Mouse (Mus musculus): Measurements from ENCODE around the gene Elob.
A peak's percentile ranks its signal among the peaks of the same experiment; 100 is the strongest.

The Elob gene

GRCm38 (mm10) chr17:23829064-23829619 lies at the start of gene Elob:
Gene Elob (minus strand): TSS chr17:23829136.
- peak; percentile 93 for DNase-seq

GRCm38 (mm10) chr17:23877166-23877565 lies 48.2 kb upstream of the Elob start:
- DNase-seq, result no peak

DNA sequence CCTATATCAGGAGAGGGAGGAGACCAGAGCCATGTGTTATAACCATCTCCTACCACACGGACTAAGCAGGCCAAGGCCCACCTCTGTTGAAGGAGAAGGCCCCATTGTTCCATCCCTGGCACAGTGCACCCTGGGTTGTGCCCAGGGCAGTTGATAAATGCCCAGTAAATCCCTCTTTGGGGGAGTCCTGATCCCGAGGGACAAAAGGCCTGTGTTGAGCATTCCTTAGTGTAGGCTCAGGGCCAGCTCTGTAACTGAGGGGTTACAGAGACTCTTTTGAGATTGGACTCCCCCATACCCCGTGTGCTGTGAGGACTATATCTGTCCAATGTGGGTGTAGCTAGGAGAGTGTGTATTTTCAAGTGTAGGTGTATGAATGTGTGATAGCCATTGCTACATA lies 47.8 kb upstream of the Elob start:
- DNase-seq, result no peak

DNA sequence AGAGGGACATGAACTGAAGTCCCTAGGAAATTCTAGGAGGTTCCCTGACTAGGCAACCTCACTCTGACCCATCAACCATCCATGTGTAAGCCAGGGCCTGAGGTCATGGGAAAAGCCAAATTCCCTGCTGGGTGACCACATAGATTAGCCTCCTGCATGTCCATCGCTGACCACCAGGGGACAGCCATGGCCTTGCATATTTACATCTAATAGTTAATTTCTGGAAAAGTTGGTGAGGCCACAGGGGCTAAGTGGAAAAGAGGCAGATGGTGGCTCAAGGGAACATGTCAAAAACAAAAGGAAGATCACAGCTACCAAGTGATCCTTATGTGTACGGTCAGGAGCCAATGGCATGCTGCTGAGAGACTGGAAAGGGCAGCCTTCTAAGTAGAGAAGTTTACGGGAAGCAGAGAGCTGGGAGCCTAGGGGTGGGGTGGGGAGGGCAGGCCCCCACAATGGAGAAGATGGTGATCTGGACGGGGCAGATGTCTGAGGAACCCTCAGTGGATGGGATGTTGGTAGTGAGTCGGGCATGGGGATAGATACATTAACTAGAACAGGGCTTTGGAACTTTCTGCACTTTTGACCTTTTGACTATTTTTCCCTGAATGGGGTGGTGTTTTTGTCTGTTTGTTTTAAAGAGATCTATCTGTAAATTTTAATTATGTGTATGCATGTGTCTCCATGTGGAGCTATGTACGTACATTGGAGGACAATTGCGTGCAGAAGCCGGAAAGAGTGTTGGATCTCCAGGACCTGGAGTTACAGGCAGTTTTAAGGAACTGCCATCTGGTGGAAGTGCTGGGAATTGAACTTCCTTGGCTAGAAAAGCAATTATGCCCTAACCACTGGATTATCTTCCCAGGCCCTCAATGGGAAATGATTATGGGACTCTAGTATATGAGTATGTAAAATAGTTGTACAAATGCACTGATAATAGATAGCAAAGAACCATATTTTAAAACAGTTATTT lies 45.2 kb upstream of the Elob start:
- peak; percentile 68 for DNase-seq

- no peak for DNase-seq
Observed at GRCm38 (mm10) chr17:23868513-23868912, 39.6 kb upstream of the Elob start.

DNA sequence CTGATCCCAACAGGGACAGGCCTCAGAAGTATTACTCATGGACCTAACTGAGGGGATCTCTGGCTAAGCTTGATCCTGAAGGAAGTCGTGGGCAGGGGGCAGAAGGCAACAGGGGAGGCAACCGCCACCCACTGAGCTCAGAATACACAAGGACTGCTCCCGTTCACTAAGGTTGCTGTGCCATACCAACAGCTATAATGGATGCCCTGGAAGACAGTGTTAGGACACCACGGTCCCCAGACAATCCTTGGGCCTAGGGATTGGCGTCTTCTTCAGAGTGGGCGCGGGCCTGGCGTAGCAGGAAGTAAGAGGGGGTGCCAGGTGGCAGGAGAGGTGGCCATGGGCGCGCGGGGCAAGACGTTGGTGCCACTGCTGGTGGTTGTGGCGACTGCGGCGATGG lies 38.8 kb upstream of the Elob start, which contains the start of gene Prss21:
Gene Prss21 (plus strand): TSS at position 301 of the 400 bp plus-strand sequence.
- no peak for DNase-seq

GRCm38 (mm10) chr17:23862926-23863325 lies 34.0 kb upstream of the Elob start:
- no peak for DNase-seq

GRCm38 (mm10) chr17:23857913-23858312 lies 29.0 kb upstream of the Elob start:
- no peak for DNase-seq

DNA sequence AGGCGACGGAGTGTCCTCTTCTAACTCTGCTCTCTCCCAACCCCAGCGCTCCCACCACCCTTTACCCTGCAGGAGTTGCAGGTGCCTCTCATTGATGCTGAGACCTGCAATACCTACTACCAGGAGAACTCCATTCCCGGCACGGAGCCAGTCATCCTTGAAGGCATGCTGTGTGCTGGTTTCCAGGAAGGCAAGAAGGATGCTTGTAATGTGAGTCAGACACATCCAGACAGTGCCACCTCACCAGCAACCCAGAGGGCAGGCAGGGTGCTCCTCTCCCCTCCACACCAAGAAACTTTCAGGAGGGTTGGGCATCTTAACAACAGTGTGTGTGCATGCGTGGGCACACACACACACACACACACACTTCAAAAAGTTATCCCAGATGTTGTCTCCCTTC lies 28.3 kb upstream of the Elob start:
- DNase-seq, result no peak

DNA sequence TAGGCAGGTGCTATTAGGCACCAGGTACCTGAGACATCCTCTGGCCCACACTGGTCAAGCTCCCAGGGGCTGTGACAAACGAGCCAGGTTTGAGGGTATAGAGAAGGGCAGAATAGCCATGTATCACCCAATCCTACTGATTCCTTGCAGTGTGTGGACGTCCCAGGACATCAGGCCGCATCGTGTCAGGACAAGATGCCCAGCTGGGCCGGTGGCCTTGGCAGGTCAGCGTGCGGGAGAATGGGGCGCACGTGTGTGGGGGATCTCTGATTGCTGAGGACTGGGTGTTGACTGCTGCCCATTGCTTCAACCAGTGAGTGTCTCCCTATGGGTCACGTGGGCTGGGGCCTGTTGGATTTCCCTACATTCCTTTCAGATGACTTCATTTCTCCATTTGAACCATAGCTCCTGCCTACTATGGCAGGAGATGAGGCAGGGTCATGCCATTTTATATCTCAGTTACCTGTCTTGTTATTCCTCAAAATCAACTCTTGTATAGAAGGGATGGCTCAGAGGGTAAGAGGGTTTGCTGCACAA lies 25.4 kb upstream of the Elob start:
- no peak for DNase-seq

GRCm38 (mm10) chr17:23853292-23853691 lies 24.4 kb upstream of the Elob start:
- peak; percentile 58 for DNase-seq

GRCm38 (mm10) chr17:23850853-23851749 lies 22.2 kb upstream of the Elob start:
- DNase-seq, result peak; percentile 62

DNA sequence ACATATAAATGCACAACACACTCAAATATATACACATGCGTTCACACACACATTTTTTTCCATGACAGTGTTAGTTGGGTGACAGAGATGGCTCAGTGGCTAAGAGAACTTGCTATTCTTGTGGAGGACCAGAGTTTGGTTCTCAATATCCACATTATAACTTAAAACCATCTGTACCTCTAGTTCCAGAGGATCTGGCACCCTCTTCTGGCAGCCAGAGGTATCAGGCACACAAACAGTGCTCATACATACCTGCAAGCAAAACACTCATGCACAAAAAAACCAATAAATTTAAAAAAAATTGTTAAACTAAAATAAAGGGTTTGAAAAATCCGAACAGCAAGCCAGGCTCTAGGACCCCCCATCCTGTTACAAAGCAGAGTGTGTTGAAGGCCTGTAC lies 21.1 kb upstream of the Elob start:
- DNase-seq, result no peak

- peak; percentile 42 for DNase-seq
Observed at GRCm38 (mm10) chr17:23843812-23844273, 14.9 kb upstream of the Elob start, which contains the start of the genes Prss32 and Prss41. Gene Prss32 (plus strand): TSS chr17:23843855. Gene Prss41 (minus strand): TSS chr17:23844172.

GRCm38 (mm10) chr17:23843141-23843811 lies 14.3 kb upstream of the Elob start:
- no peak for DNase-seq

GRCm38 (mm10) chr17:23841145-23841544 lies 12.2 kb upstream of the Elob start:
- DNase-seq, result peak; percentile 69

DNA sequence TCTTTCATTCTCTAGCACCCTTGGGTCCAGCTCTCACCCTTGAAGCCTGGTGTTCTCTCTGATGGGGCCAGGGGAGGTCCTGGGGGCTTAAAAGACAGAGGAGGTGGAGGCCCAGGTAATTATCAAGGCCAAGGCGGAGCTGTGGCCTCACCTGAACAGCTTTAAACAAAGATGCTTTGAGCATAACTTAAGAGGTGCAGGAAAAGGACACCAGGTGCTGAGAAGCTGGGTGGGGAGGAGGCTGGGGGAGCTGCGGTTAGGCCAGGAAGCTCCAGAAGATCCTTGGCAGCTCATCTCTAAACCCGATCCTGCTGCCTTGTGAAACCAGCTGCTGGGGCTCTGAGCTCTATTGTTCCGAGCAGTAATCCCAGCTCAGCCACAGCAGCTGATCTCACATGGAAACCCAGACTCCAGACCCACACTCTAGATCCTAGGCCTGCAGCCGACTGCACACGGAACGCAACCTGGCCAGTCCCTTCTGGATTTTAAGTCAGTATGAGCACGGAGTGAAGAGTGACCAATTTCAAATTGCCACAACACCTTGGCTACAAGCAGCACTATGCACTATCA lies 7.2 kb upstream of the Elob start, which contains the start of gene Prss33:
Gene Prss33 (minus strand): TSS at position 51 of the 570 bp plus-strand sequence.
- DNase-seq, result no peak

- DNase-seq, result no peak
Observed at GRCm38 (mm10) chr17:23831201-23831600, 2.3 kb upstream of the Elob start.

DNA sequence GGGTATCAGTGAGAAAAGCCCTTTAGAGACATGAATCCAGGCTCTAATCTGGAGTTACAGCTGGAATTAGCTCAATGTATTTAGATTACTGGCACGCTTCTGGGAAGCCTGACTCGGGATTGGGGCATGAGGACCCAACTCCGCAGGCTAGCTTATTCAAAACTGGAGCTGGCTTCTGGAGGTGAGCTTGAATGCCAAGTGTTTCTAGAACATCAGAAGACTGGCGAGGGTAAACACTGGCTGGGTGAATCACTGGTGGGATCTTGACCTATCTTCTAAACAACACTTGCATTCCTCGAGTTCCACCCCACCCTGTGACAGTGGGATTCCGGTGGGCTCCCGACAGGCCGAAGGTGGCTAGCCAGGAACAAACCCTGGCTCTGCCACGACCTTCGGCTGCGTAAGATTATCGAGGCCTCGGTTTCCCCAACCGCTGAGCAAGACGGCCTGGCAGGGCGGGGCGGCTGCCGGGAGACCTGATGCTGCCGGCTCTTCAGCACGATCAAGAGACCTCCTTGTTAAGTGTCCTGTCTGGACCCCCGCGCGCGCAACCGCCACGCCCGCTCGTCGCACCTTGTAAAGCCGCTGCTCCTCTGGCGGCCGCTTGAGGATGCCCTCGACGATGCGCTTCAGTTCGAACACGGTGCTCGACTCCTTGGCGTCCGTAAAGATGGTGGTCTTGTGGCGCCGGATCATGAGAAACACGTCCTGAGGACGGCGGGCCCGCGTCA lies 500 bp downstream of the Elob start:
- no peak for DNase-seq

DNA sequence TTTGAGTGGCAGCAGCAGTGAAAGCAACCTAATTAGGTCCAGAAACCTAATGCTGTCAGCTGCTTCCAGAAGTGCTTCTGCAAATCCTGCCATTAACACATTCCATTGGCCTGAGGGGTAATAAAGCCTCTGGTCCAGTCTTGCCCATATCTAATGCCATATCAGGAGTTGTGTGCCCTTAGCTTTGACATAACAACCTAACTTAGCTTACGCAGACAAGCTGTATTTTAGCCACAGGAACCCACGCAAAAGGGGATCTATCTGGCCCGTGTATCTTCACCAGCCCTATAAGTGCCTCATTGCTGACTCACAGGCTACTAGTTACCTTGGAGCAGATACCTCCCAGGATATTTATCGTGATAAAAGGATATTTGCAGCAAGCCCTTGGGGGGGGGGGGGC lies 3.3 kb downstream of the Elob start:
- DNase-seq, result no peak

- no peak for DNase-seq
Observed at GRCm38 (mm10) chr17:23823614-23824013, 5.3 kb downstream of the Elob start.
